Mouse (Mus musculus): ENCODE measurements around the gene Map1lc3b.
"Not testable (repeated sequence)": the region's sequence is repeated elsewhere in the genome, so short reads cannot be mapped to it uniquely, and the experiment has no call there.

Gene Map1lc3b

DNA sequence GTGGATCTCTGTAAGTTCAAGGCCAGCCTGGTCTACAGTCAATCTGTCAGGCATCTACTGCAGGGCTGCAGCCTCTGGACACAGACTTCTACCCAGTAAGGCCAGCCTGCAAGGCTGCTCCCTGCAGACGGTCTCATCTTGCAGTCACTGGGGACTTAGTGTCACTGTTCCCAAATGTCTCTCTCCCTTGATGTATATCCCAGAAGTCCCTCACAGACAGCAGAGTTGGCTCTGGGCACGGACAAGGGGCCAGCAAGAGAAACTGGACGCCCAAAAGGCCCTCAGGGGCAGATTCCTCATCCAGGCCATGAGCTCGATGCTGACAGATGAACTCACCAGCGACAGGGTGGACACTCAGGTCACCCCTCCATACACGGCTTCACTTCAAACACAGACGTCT, 18.0 kb upstream of the Map1lc3b start:
- DNase-seq (ENCODE audit: low read depth), result no peak

DNA sequence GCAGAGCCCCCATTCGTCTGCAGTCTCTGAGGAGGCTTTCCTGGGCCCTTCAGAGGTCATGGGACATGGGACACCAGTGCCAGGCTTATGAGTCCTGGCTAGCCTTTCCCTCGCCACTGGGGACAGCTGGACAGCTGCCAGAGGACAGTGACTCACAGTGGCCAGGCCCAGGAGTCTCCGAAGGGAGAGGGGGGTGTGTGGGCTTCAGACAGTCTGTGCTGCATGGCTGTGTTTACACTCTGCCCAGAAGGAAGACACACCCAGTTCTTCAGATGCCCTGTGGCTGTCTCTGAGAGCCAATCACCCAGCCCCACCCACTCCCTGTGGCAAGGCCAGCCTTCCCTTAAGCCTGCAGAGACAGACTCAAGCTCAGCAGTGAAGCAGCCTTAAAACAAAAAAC, 16.9 kb upstream of the Map1lc3b start:
- DNase-seq (ENCODE audit: low read depth), result peak; percentile 96

DNA sequence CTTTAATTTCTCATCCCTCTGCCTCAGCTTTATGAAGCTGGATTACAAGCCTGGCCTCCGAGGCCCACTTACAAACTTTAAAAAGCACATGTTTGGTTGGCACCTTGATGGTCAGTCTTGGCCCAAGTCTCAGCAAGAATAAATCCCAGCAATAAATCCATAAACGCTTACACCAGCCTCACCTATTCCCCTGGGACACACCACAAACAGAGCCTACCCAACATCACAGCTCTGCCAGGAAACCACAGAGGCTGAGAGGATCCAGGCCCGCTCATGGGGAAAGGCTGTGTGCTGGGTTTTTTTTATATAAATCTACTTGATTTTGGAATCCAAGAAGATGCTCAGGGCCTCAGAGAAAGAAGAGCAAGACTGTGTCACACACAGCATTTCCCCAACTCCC, 14.5 kb upstream of the Map1lc3b start:
- DNase-seq (ENCODE audit: low read depth), result no peak

DNA sequence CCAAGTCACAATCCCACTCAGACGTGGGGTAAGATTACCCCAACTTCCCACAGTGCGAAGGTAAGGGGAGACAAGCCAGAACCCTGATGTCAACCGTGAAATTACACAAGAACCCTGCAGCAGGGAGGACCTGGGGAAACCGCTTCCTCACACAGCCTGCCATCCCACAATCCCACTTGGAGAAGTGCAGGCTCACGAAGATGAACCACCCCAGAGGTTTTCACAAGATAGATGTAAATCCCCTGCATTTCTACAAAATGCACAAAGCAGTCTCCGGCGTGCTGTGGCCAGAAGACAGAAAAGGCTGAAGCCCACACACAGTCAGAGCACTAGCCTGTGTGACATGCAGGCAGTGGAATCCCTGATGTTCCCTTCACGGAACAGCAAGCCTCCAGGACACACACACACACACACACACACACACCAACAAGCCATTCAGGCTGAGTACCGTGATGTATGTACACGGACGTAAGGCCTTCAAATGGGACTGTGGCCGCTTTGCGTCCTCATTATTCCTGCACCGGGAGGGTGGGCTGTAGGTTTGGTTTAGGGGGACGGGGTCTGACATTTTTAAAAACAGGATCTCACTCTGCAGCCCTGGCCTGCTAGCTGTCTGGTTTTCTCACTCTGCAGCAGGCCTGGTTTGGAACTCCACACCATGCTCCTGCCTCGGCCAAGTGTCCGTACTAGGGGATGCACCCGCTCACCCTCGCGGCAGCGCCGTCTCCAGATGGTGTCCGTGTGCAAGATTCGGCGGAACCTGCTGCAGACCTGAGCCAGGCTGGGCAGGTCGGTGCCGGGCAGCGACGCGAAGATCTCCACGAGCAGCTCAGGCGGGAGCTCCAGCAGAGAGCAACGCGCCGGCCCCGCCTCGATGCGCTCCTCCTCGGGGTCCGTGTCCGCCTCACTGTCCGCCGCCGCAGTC, 12.1 kb upstream of the Map1lc3b start:
- DNase-seq (ENCODE audit: low read depth), result peak; percentile 50

DNA sequence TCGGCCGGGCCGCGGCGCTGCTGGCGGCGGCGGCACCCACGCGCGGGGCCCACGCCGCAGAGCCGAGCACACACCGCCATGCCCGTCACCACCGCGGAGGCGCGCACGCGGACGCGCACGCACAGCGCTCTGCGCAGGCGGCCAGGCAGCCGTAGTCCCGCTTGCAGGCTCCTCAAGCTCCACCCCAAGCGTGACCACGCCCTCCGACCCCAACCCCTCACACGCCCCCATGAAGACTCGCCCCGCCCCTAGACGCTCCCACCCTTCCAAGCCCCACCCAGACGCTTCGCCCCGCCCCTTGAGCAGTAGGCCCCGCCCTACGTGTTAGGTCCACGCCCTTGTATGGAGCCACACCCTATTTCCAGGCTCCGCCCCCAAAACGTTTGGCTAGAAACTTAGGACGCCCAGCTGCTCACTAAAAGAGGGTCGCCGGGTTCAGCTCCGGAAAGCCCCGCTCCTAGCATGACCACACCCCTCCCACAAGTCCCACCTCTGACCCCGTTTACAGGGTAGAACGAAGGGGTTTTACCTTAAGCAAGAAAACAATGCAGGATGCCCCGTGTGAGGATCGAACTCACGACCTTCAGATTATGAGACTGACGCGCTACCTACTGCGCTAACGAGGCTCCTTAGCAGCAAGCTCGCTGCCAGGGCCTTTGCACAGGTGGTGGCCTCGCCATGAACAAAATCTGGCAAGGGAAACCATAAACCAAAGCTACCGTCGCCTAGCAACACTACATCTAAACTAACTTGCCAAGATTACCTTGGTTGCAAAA, 11.3 kb upstream of the Map1lc3b start, which contains the start of gene Fbxo31:
Fbxo31 (minus strand) TSS at position 131 of the 776 bp plus-strand sequence.
- DNase-seq (ENCODE audit: low read depth), result peak; percentile 99

DNA sequence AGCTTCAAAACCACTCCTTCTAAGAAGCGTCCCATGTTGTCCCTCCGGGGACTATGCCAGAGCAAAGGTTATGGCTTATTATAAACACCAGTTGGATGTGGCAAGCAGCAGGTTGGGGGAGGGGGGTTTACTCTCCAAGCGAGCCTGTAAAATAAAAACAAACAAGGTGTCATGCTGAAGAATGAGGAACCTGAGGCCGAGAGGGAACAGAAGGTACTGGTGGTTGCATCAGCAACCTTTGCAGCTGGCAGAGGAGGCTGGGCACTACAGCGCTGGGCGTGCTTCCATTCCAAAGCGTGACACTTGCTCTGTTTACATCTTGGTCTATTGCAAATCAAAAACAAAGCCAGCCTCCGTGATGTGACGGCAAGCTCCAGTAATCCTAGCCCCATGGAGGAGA, 9.7 kb upstream of the Map1lc3b start:
- no peak for DNase-seq (ENCODE audit: low read depth)

DNA sequence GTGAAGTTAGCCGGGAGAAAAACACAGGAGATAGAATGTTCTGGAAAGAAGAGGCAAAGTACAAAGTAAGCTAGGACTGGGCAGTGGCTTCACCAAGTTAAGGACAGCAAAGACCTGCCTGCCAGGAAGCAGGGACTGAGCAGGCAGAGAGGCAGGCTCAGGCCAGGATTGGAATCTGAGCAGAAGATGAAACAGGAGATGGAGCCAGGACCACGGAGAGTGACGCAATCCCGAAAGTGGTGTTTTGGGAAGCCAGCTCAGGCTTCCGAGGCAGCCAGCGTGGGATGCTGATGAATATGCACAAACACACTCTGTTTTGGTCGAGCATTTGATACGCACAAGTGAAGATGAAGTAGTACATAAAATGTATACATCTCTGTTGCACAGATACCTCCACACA, 6.5 kb upstream of the Map1lc3b start:
- DNase-seq (ENCODE audit: low read depth), result no peak

DNA sequence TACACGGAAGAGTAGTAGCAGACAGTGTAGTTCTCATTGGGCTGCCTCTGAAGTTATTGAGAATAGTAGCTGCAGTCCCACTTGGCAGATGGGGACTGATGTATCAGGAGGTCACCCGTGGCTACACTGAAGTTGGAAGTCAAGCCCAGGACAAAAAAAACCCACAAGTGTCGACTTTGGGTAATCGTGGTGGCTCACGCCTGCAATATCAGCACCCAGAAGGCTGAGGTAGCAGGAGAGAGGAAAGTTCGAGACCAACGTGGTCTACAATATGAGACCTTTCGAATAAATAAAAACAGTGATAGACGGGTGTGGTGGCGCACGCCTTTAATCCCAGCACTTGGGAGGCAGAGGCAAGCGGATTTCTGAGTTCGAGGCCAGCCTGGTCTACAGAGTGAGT, 5.4 kb upstream of the Map1lc3b start:
- peak; percentile 44 for DNase-seq (ENCODE audit: low read depth)

DNA sequence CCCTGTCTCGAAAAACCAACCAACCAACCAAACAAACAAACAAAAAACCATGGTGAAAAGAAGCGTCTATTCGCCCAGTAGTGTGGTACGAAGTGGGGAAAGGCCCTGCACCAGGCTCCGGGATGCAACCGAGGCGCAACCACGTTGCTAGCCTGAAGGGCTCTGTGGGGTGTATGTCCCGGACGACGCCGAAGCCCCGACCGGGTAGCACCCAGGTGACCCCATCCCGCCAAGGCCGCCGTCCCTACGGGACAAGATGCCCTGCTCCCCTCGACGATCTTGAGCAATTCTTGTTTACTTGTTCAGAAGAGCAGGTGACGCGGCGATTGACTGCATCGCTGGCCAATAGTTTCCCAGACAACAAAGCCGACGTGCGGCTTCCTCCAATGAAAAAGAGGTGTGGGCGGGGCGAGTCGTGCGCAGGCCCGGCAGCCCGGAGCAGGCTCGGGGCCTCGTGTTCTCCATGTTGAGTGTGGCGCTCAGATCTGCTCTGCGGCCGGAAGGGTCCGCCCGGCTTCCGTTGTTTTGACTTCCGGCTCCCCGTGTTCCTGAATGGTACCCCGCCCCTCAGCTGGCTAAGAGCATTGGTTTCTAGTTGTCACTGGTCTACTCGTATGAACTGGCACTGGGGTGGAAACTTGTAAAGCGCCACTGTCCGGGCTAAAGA, 4.9 kb upstream of the Map1lc3b start:
- peak; percentile 100 for DNase-seq (ENCODE audit: low read depth)

DNA sequence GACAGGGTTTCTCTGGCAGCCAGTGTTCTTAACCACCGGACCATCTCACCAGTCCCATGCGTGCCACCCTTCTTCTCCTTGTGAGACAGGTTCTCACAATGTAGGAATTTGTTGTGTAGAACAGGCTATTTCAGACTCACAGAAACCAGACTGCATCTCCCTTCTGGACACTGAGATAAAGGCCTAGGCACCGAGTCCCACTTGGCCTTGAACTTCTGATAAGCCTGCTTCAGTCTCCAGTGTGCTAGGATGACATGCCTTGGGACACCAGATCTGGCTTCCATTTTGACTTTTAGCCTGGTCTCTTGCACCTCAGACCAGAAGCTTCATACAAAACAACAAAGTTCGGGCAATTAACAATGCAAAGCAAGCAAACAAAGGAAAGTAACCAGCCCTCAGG, 1.4 kb upstream of the Map1lc3b start:
- no peak for DNase-seq (ENCODE audit: low read depth)

DNA sequence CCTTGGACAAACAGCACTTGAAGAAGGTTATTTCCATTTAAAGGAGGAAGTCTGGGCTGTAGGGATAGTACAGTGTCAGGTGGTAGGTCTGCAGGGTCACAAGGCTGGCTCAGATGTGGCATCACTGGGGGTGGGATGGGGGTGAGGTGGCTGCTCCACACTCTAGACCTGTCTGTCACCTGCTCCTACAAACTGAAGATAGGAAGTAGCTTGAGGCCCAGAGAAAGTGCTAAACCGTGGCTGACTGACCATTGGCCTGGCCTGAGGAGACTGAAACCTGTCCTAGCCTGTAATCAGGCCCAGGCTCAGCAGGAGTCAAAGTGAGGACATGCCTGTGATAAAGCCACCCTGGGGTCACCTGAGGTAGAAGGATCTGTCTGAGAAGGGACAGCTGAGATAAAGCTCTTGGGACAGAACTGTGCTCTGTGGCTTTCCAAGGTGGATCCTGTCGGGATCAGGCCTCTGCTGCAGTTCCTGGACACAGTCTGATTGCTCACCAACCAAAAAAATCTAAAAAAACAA, 895 bp upstream of the Map1lc3b start:
- DNase-seq (ENCODE audit: low read depth), result no peak

DNA sequence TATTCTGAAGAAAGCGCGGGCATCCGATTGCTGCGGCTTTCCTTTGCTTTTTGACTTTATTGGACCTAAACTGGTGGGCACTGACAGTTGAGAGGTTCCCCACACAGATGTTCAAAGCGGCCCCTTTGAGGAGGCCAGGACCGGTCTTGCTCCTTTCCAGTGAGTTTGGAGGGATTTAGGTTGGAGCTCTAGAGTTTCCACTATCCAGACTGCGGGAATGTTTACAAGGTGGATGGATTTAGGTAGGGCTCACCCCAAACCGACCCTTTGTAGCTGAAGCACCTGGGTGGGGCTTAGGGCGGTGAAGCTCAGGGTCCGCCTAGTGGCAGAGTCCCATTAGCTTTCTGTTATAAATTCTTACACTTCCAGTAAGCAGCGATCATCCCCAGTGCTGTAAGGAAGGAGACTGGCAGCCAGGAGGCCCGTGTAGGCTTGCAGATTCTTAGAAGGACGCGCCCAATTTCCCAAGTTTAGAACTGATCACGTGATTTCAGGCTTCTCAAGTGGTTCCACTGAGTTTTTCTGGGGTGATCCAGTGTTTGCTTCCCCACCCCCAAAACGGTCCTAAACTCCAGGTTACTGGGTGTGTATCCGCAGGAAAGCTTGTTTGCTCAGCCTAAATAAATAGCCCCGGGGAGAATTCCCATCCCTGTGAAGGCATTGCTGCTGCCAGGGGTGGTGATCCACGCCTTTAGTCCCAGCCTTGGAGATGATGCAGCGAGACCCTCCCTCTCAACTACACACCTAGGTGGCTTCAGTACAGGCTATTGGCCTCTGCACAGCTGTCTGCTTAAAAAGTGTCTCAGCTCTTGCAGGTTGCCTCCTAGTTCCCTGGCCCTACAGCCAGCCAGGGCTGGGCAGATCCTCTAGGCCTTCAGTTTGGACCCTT, 1.3 kb downstream of the Map1lc3b start:
- peak; percentile 86 for DNase-seq (ENCODE audit: low read depth)

DNA sequence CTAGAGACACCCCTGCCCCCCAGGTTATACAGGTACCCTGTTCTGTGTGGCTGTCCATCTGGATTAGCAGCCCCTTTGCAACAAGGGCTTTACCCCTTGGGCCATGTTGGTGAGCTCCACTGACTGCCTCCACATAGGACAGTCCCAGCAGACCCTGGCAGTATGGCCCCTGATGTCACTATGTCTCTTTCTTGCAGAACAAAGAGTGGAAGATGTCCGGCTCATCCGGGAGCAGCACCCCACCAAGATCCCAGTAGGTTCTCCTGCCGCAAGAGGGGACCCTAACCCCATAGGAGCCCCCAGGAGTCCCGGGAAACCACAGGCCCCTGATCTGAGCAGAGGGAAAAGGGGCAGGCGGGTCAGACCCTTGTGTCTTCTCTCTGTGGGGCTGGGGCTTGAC, 3.1 kb downstream of the Map1lc3b start:
- no peak for DNase-seq (ENCODE audit: low read depth)

DNA sequence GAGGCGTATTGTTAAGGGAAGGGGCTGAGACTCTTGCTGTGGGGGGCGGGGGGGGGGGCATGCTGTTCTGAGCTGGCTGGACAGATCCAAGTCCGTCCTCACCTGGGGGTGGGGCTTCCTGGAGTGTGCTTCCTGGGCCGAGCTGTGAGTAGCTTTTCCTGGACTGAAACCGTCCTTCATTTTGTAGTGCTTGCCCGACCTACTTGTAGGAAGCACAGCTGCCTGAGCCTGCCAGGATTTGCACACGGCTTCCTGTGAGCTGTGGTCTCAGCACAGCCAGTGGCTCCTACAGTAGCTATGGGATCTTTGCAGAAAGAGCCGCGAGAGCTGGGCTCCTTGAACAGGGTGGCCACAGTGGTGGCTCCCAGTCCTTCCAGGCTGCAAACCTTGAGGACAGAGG, 3.8 kb downstream of the Map1lc3b start:
- DNase-seq (ENCODE audit: low read depth), result peak; percentile 64

DNA sequence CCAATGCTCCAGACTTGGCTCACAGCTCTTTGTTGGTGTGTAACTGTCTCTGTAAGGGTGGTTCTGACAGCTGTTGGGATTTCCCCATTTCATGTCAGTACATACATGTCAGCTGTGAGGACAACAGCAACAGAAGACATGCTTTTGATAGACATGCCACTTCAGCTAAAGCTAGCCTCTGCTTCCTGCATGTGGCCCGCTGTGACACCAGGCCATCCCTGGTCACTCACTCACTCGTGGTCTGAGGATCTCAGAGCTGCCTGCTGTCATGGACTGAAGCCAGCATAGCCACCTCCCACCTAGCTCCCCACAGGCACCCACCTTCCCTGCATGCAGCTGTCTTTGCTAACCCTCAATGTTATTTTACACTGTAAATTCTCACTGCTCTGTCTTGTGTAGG, 7.3 kb downstream of the Map1lc3b start:
- DNase-seq (ENCODE audit: low read depth), result not testable (repeated sequence)

DNA sequence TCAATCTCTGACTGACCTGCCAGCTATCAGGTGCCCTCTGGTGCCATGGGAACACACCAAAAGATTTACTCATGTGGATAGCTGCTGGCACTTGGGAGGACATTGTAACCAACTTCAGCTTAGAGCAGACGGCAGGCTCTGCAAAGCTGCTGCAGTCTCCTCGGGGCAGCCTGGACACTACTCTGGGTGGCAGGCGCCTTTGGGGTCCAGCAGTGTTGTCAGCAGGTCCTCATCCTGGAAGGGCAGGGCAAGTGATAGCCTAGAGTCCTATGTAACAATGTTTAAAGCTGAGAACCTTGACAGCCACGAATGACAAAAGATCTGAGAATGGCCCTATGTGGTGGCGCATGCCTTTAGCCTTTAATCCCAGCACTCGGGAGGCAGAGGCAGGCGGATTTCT, 8.0 kb downstream of the Map1lc3b start:
- no peak for DNase-seq (ENCODE audit: low read depth)

DNA sequence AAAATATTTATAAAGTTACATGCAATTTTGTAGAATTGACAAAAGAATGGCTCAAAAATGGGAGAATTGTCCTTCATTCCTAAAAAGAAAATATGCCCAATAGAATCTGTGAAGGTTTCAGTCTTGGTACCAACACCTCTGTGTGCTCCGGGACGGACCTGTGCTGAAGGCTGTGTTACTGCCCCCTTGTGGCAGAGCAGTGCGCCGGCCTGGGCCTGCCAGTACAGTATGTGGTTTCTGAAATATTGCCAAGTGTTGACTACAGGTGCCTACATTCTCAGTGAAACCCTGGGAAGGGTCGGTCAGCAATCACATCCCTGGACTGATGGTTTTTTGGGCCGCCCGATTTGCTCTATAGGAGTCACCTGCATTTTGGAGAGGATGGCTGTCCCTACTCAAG, 8.7 kb downstream of the Map1lc3b start:
- DNase-seq (ENCODE audit: low read depth), result peak; percentile 76

DNA sequence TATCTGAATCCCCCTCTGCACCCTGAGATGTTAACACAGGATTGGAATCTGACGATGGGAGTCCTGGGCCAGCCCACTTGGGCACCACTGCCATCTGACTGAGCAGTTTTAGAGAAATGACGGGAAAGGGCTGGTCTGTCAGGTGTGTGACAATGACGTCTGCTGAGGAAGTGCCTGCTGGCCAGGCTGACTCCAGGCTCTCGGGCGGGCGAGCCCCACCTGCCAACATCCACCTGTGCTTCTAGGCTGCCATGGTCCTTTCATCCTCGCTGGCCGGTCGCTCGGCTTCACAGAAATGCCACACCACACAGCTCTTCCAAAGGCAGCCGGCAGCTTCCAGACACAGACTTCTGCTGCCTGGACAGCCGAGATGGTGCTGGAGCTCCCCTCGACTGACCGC, 9.7 kb downstream of the Map1lc3b start:
- DNase-seq (ENCODE audit: low read depth), result no peak

DNA sequence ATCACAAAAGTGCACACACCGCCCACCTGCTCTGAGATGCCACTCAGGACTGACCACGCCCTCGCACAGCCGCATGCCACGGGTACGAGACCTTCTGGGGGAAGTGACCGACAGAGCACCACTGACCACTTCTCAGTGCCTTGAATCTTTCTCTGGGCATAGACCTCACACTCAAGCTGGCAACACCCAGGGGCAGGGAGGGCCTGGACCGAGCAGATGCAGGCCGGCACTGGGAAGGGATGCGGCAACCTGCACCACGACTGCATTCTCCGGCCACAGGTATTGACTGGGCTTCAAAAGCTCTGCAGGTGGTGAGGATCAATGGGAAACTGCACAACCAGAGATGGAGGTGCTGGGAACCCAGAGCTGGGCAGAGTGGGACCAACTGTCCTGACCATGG, 12.2 kb downstream of the Map1lc3b start:
- no peak for DNase-seq (ENCODE audit: low read depth)

DNA sequence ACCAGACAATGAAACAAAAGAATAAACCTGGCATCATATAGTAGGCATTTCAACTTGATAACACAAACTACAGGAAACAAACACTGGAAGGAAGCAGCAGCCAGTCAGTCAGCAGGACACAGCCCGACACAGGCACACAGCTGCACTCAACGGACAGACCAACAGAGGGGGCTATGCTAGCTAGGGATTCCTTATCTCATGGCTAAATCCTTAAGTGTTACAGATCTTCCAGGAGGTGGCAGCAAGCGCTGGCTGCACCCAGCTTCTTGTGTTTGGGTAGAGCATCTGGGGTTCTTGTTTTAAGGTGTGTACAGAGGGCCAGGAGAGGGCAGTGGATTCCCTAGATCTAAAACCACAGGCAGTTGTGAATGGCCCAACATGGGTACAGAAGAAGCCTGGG, 12.7 kb downstream of the Map1lc3b start:
- DNase-seq (ENCODE audit: low read depth), result peak; percentile 94

DNA sequence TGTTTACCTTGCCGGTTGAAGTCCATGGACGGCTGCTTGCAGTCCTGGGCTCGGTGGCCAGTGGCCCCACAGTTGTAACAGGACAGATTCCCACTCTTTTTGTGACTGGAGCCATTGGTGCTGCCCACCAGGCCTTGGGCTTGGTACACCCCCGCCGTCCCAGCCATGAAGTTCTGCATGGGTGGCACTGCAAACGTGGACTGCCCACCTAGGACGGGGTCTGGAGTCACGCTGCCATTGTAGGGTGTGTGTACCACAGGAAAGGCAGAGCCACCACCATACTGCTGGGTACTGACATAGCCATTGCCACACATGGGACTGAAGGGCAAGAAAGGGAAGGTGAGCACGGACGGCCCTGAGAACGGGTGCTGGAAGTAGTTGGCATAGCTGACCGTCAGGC, 13.6 kb downstream of the Map1lc3b start:
- DNase-seq (ENCODE audit: low read depth), result no peak

All from 416B (cell line).